Mouse (Mus musculus) activated CD4-positive, CD25-positive, alpha-beta regulatory T cell, adult 4 months (primary cell): ENCODE measurements at regions not wholly inside any gene's neighbourhood (a gene's known extent, or its start where the extent isn't known, plus 50 kb on each side); places are given as distances from the start of the nearest gene placed in this dataset.

Source experiments
- ATAC-seq: one replicate; pipeline ENCODE4 v1.8.0; 2017

GRCm38 (mm10) chr3:35323450-35324077 is 430.3 kb upstream of the Atp11b start:
- peak; percentile 40 for ATAC-seq

GRCm38 (mm10) chr3:35324186-35324585 is 429.7 kb upstream of the Atp11b start:
- ATAC-seq, result no peak

DNA sequence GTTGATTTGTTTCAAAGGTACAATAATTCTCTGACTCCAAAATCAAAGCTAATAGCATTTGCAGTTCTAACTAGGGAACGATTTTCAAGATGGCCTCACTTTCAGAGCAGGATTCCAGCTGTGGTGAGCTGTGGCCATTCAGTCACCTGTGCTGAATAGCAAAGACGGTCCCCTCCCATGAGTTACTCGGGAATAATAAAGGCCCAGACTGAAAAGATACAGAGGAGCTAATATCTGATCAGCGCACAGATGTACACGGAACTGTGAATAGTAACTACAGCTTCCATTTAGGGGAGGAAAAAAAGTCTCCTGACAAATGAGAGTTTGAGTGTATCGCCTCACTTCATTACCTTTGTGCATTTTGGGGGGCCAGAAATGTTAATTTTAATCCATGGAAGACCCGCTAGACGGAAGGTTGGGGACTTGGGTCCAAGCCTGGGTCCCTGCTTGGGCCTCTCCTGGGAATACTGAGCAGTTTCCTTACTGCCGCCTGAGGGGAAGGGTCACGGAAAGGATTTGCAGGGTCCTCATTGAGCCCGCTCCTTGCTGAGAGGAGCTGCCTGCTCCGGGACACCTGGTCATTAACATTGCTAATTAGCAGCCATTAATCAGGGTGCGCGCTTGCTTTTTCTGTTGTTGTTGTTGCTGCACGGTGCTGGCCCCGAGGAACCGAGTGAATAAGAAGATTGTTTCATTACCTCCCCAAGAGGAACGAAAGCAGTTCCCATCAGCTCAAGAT is 421.2 kb upstream of the Atp11b start:
- ATAC-seq, result no peak

DNA sequence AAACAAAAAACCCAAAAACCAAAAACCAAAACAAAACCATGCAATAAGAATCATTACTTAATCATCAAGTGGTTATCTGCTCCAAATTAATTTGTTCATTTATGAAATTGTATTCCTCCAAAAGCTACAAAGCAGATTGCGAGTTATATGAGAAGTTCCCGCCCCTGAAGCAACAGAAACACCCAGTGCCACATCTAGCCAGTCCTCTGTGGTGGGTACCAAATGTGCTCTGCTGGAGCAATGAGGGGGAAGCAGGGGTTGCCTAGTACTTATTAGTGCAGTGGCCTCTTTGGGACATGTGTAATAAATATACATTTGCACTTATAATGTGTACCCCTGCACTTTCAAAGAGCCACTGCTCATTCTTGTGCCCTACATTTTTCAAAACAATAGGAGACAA is 419.9 kb upstream of the Atp11b start:
- ATAC-seq, result no peak

GRCm38 (mm10) chr3:35334546-35334945 is 419.4 kb upstream of the Atp11b start:
- no peak for ATAC-seq

DNA sequence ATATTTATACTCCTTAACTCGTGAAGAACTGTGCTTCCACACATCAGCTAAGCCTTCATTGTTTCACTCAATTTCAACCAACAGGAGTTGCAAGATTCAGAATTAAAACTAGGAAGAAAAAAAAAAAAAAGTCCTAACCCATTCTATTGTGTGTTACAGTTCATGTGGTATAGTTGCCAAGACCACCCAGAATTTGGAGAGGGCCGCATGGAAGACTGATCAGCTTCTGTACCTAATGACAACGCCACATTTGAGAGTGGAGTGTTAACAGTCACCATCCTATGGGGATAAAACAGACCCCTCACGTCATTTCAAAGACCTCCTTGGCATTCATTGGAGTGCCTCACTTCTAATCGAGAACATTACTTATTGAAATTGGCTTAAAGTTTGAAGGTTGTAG is 418.1 kb upstream of the Atp11b start:
- no peak for ATAC-seq

- ATAC-seq, result no peak
Observed at GRCm38 (mm10) chr3:35340525-35340924, 413.4 kb upstream of the Atp11b start.

DNA sequence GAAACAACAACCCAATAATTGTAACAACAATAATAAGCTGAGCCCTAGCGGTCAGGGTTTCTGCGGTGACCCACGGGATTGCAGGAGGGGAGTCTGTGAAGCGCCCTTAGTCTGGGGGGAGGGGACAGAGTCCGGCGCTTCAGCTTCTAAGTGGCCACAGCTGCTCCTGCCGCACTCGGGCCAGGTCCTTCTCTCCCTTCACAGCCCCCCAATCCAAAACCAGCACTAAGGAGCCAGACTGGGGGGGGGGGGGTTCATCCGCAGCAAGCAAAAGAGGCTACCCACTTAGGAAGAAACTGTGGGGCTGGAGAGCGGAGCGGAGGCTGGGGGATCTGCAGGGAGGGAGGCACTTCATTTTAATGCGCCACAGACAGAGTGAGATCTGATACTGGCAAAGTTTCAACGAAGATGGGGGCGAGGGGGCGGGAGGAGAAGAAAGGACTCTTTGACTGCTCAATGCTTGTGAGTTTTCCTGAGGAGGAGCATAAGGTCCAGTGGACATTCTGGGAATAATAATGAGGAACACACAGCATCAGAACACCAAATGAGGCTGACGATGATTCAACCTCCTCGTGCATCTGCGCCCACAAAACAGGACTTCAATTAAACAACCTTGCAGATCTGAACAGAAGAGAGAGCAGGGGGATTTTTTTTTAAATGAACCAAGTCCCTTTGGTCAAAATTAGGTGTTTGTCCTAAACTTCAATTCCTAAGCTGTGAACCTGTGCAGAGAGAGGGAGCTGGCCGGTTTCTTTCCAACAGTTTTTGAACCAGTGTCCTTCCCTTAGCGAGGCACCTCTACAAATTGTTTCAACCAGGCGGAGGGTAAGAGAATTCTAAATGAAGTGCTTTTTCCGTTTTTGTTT is 412.7 kb upstream of the Atp11b start:
- no peak for ATAC-seq

DNA sequence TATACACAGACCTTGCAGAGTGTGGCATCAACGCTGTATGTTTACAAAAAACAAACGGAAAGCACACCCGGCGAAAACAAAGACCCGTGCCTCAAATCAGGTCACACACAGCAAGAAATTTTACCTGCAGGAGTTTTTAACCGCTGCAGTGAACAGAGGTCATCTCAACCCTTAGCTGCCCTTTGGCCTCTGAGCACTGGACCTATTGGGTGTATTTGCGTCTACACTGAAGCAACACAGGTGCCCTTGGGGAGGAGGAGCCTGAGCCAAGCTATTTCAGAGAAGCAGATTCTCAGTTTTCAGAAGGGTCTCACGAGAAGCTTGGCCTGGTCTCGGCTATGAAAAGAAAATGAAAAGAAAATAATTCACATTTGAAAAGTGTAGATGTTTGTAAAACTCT is 412.1 kb upstream of the Atp11b start:
- no peak for ATAC-seq

GRCm38 (mm10) chr3:35342584-35342983 is 411.3 kb upstream of the Atp11b start:
- no peak for ATAC-seq

GRCm38 (mm10) chr3:35343936-35344335 is 410.0 kb upstream of the Atp11b start:
- no peak for ATAC-seq

- no peak for ATAC-seq
Observed at GRCm38 (mm10) chr3:35349114-35349513, 404.8 kb upstream of the Atp11b start.

- ATAC-seq, result no peak
Observed at GRCm38 (mm10) chr3:35353442-35353841, 400.5 kb upstream of the Atp11b start.

GRCm38 (mm10) chr3:35353920-35354319 is 400.0 kb upstream of the Atp11b start:
- no peak for ATAC-seq

DNA sequence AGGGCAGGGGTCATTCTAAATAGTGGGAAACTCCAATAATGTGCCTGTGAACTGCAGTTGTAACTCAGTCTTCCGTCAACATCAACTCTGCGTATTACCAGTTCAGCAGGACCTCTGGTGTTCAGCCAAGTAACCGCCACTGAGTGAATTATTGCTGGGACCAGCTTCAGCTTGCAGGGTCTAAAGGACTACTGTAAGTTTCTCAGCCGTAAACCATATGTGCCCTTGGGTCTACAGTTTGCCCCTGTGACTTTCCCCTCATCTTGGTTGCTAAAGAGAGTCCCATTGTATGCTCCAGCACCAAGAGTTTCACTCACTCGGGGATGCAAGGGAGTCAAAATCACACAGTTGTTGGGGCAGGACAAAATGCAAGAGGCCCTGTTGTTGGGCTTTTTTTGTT is 399.6 kb upstream of the Atp11b start:
- ATAC-seq, result no peak

DNA sequence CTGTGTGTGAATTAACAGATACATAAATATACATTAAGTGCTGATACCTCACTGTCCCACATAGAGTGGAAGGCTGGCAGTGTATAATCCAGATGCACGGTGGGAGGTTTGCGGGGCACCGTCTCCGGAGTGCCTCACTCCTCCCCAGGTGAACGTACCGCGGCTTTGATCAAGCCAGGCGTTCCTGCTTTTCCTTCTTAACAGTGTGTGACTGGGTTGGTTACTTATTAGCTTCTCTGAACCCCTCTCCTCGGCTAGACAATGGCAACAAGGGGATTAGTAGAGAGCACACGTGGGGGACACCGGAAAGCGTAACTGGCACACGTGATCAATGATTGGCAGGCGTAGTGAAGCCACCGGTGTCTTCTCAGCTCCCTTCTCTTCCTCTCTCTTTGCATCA is 396.8 kb upstream of the Atp11b start:
- no peak for ATAC-seq

DNA sequence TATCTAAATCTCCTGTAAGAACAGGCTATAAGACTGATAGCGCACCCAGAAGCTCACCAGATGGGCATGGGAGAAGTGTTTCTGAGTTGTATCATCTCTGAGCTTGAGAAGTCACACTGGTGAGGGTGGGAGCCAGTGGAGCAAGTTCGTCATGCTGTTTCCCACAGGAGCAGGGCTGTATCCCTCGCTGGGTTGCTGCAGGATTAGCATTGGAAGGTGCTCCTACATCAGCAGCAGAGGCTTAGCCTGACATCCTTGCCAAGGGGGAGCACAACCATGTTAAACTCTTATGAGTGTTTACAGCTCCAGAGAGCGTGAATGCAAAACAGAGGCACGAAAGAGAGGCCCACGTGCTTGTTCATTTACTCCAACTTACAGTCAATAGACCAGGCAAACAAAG is 395.4 kb upstream of the Atp11b start:
- ATAC-seq, result no peak

DNA sequence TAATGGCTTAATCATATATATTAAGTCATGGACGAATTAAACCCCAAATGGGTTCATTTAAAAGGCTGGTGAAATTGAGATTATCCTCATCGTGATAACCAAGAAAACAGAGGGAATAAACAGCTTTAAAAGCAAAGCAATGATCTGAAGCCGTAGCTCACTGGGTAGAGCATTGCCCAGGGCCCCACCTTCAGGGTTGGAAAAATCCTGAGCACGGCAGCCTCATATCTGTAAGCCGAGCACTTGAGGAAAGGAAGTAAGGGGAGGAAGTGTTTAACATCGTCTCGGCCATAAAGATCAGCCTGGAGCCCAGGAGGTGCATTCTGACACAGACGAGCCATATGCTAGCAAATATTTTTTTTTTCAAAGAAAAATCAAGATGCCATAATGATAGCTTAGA is 394.6 kb upstream of the Atp11b start:
- ATAC-seq, result no peak

- no peak for ATAC-seq
Observed at GRCm38 (mm10) chr3:35360515-35360914, 393.4 kb upstream of the Atp11b start.

GRCm38 (mm10) chr3:35361086-35361485 is 392.8 kb upstream of the Atp11b start:
- no peak for ATAC-seq

- ATAC-seq, result no peak
Observed at GRCm38 (mm10) chr3:35365431-35365830, 388.5 kb upstream of the Atp11b start.

DNA sequence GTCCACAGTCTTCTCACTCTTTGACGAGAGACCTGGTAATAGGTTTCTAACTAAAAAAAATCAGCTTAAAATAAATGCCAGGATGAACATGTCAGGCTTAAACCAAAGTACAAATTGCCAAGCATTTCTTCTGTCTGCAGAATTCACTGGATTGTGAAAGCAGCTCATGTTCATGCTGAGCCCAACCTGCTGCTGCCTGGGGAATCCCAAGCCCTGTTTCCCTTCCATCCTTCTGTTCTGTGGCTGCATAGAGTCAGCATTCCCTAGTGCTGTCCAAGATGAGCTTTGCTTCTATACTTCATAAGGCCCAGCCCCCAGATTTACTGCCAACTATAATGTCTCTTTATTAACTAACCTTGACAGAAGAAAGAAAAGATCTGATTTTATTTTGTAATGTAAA is 381.6 kb upstream of the Atp11b start:
- no peak for ATAC-seq

DNA sequence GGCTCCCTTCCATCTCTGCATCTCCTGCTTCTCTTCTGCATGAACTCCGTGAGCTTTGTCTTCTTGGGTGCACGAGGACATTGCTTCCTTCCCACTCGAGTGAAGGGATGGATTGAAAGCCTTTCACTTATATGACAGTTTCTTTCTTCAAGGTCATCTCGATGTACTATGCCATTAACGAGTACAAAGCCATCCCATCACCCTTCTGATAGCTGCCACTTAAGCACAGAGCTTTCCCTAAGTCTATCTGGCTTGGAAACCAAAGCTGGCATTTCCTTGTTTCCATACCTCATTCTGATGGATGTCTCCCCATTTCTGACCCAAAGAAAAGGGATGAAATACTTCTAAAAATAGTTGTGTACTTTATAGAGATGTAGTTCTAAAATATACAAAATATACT is 366.5 kb upstream of the Atp11b start:
- ATAC-seq, result no peak

GRCm38 (mm10) chr3:35392657-35393056 is 361.2 kb upstream of the Atp11b start:
- no peak for ATAC-seq
